Mouse (Mus musculus) hindbrain, postnatal 0 days (tissue): Measurements from ENCODE around the gene Sh2b1. TPM values are rescaled to one million over a fixed set of nuclear protein-coding genes. Genes with fewer than 3 reads are reported as not detected.

ENCODE experiments used
- ATAC-seq: fragments of 200-750 bp; cut with Nextera tagmentation; 2 replicates; pipeline ENCODE4 v1.8.0; 2017; ENCODE audit warnings: mild to moderate bottlenecking, moderate TSS enrichment, moderate library complexity
- DNase-seq: peaks from one replicate; pipeline ENCODE4 v3.0.0-alpha.2; 2015; ENCODE audit warnings: low spot score
- H3K27ac ChIP-seq: fragments of 300-500 bp; sonication (generic); 2 replicates; pipeline ENCODE4 v1.5.1; 2014; ENCODE audit warnings: mild to moderate bottlenecking
- H3K27me3 ChIP-seq: fragments of 300-500 bp; sonication (generic); 2 replicates; pipeline ENCODE4 v1.6.1; 2014; ENCODE audit warnings: low read length, mixed read lengths; ENCODE audit not compliant: insufficient read depth
- H3K36me3 ChIP-seq: fragments of 300-500 bp; sonication (generic); 2 replicates; pipeline ENCODE4 v1.6.1; 2014; ENCODE audit warnings: low read length, mixed read lengths; ENCODE audit not compliant: insufficient read depth
- H3K4me1 ChIP-seq: fragments of 300-500 bp; sonication (generic); 2 replicates; pipeline ENCODE4 v1.6.1; 2014; ENCODE audit warnings: antibody characterized with exemption, low read length, mixed read lengths; ENCODE audit not compliant: insufficient read depth
- H3K4me2 ChIP-seq: fragments of 300-500 bp; sonication (generic); 2 replicates; pipeline ENCODE4 v1.6.1; 2014; ENCODE audit warnings: low read depth, mild to moderate bottlenecking, low read length, moderate library complexity, mixed read lengths
- H3K4me3 ChIP-seq: fragments of 300-500 bp; sonication (generic); 2 replicates; pipeline ENCODE4 v1.5.1; 2014; ENCODE audit warnings: low read length
- H3K9ac ChIP-seq: fragments of 300-500 bp; sonication (generic); replicated peaks from 2 replicates; pipeline ENCODE4 v1.6.1; 2014; ENCODE audit warnings: mild to moderate bottlenecking, low read length, moderate library complexity, mixed read lengths
- H3K9me3 ChIP-seq: fragments of 300-500 bp; sonication (generic); 2 replicates; pipeline ENCODE4 v1.6.1; 2016; ENCODE audit warnings: low read length, mixed read lengths
- CTCF ChIP-seq: IDR thresholded peaks from 2 replicates; pipeline ENCODE4 v1.5.1; 2016; ENCODE audit warnings: antibody characterized with exemption, control low read depth, low read depth
- WGBS: fragments of 180-500 bp; shearing (Covaris S2); extraction: QIAGEN DNeasy Blood & Tissue Kit; methylation state at CpG from one replicate; pipeline ENCODE4 v1.1.7; 2014; 5-methylcytosine and 5-hydroxymethylcytosine counted together
- polyA plus RNA-seq: library from polyadenylated mRNA; unstranded; fragments of >200 nt; fragmentation: Nextera tagmentation; extraction: Ambion mirVana; gene quantifications from 2 replicates; pipeline ENCODE4 v1.2.1, GENCODE M21; 2015
- total RNA-seq: library from RNA; depleted of rRNA; stranded (reverse); fragments of >200 nt; gene quantifications from 2 replicates; pipeline ENCODE4 v1.2.3, GENCODE M21; 2014; rRNA removed

The Sh2b1 gene
- total RNA-seq (34.1 and 41.1 TPM in 2 replicates), polyA plus RNA-seq (50.4 and 54.5 TPM in 2 replicates)

DNA sequence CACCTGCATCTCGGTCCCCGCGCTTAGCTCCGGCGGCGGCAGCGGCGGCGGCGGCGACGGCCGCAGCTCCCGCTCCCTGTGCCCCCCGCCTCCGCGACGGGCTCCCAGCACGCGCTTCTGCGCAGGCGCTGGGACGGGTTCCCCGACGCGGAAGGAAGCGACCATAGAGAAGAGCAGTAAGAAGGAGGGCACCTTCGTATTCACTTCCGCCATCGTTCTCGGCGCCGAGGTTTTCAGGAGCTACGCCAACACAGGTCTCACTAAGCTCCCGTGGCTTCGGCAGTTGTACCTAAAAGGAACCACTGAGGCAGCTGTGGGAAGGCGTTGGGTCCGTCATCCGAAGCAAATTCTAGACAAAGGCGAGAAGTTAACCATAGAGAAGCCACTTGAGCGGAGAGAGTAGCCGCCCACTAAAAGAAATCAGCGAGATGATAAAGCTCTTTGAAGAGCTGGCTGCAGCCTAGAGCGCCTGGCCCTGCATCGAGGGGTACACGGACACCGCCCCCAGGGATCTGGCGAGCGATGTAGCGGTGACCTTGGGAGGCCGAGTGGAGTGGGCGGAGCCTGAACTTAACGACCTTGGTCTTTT lies at the start of gene Sh2b1:
Gene Sh2b1, minus strand, starts transcription at position 432 of the 589 bp plus-strand sequence.
- peak within 1 kb of the TSS; percentile 89 for H3K4me3 ChIP-seq
- H3K27me3 ChIP-seq: no peaks in the 10 kb centered on the region
- DNase-seq (peak; percentile 97), ATAC-seq (peak; percentile 96)
- peak within 1 kb of the TSS; percentile 95 for H3K4me2 ChIP-seq
- peak within 1 kb of the TSS; percentile 90 for H3K9ac ChIP-seq
- peak; percentile 51 for TF ChIP-seq CTCF
- peaks cover 8% of the 10 kb centered on the region for H3K4me1 ChIP-seq
- no peaks in the 10 kb centered on the region for H3K9me3 ChIP-seq
- under 1% methylated on average over 51 of the region's 53 CpGs for WGBS
- H3K27ac ChIP-seq: peak within 1 kb of the TSS; percentile 97
- peaks cover 15% of the 10 kb centered on the region for H3K36me3 ChIP-seq

DNA sequence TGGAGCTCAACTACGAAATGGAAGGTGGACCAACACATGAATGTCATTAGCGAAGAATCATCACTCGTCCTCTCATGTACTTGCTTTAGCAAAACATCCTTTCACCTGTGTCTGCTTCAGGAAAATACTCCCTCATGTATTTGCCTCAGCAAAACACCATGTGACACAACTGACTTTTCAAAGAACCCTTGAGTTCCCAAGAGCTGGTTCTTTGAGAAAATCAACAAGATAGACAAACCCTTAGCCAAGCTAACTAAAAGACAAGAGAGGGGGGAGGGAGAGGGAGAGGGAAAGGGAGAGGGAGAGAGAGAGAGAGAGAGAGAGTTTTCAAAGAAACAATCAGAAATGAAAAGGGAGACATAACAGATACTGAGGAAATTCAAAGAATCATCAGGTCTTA lies 48.1 kb upstream of the Sh2b1 start:
- DNase-seq (no peak), ATAC-seq (no peak)
- no peaks in the 10 kb centered on the region for H3K36me3 ChIP-seq
- no peaks in the 10 kb centered on the region for H3K4me1 ChIP-seq
- WGBS: 80% methylated on average over 3 of the region's 3 CpGs
- no peak overlapping the region for H3K4me3 ChIP-seq
- no peak overlapping the region for H3K9ac ChIP-seq
- H3K27me3 ChIP-seq: no peaks in the 10 kb centered on the region
- no peak overlapping the region for H3K27ac ChIP-seq
- no peaks in the 10 kb centered on the region for H3K9me3 ChIP-seq
- no peak for TF ChIP-seq CTCF
- no peak overlapping the region for H3K4me2 ChIP-seq

DNA sequence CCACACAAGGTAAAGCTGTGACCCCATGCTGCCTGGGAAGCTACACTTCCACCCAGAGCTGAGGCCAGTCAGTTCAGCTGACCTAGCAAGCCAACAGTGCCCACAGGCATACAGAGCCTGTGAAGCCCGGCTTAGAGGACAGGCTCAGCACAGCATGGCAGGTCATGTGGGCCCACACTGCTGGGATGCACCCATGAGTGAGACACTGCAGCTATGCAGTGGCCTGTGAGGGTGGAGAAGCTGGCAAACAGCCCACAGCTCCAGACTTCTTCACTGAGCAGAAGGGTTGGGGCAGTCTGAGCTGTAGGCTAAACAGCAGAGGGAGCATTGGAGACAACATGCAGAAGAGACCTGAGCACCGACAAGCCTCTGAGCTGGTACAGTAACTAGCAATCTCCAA lies 44.3 kb upstream of the Sh2b1 start:
- WGBS: 41% methylated on average over 2 of the region's 2 CpGs
- Histone ChIP-seq H3K27ac (no peak overlapping the region), H3K9ac (no peak overlapping the region), H3K27me3 (no peaks in the 10 kb centered on the region), H3K9me3 (no peaks in the 10 kb centered on the region), H3K4me1 (no peaks in the 10 kb centered on the region), H3K4me2 (no peak overlapping the region), H3K36me3 (no peaks in the 10 kb centered on the region), H3K4me3 (no peak overlapping the region)
- TF ChIP-seq CTCF: peak; percentile 21
- DNase-seq: peak; percentile 40
- ATAC-seq: no peak

DNA sequence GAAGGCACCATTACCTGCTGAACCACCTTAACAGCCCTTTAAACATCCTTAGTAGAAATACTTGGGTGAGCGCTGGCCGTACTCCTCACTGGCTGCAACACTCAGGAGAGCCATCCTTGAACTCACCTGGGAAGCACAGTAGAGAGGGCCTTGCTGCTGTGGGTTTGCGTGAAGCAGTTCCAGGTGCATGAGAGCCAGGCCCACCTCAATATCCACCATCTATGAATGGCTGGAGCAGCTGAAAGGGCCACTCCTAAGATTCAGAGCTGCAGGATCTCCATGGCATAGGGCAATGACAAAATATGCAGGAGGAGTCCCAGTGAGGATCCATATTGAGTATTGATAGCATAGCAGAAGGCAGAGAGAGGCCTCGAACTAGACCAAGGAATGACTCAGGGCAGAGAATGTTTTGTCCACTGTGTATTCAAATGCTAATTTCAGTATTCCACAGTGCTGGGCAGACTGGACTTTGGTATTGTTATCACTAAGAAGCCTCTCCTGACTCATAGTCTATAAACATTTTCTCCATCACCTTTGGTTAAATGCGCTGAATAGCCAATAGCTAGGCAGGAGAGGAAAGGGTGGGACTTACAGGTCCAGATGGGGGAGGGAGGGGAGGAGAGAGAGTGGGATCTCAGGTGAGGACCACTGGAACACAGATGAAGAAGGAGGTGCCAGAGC lies 43.2 kb upstream of the Sh2b1 start:
- Histone ChIP-seq H3K9ac (no peak overlapping the region), H3K27ac (no peak overlapping the region), H3K4me2 (no peak overlapping the region), H3K4me1 (no peaks in the 10 kb centered on the region), H3K36me3 (no peaks in the 10 kb centered on the region), H3K4me3 (no peak overlapping the region), H3K27me3 (no peaks in the 10 kb centered on the region), H3K9me3 (no peaks in the 10 kb centered on the region)
- DNase-seq: no peak
- no peak for ATAC-seq
- no peak for TF ChIP-seq CTCF
- WGBS: 83% methylated on average over 5 of the region's 5 CpGs

DNA sequence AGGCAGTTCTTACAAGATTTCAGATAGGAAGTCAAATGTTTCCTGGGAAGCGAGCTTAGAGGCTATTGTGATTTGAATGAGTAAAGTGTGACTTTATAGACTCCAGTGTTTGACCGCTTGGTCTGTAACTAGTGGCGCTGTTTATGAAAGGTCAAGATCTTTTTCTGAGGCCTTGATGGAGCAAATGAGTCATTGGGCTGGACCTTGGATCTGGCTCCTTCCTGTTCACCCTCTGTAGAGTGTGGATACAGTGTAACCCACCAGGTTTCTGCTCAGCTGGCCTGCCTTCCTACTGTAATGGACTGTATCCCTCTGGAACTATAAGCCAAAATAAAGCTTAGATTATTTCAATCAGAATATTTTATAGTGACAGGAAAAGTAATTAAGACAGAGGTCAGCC lies 36.1 kb upstream of the Sh2b1 start:
- Histone ChIP-seq H3K4me2 (no peak overlapping the region), H3K36me3 (no peaks in the 10 kb centered on the region), H3K4me3 (no peak overlapping the region), H3K27me3 (no peaks in the 10 kb centered on the region), H3K27ac (no peak overlapping the region), H3K9me3 (no peaks in the 10 kb centered on the region), H3K9ac (no peak overlapping the region), H3K4me1 (no peaks in the 10 kb centered on the region)
- 92% methylated on average over 3 of the region's 3 CpGs for WGBS
- DNase-seq: no peak
- no peak for TF ChIP-seq CTCF
- no peak for ATAC-seq

DNA sequence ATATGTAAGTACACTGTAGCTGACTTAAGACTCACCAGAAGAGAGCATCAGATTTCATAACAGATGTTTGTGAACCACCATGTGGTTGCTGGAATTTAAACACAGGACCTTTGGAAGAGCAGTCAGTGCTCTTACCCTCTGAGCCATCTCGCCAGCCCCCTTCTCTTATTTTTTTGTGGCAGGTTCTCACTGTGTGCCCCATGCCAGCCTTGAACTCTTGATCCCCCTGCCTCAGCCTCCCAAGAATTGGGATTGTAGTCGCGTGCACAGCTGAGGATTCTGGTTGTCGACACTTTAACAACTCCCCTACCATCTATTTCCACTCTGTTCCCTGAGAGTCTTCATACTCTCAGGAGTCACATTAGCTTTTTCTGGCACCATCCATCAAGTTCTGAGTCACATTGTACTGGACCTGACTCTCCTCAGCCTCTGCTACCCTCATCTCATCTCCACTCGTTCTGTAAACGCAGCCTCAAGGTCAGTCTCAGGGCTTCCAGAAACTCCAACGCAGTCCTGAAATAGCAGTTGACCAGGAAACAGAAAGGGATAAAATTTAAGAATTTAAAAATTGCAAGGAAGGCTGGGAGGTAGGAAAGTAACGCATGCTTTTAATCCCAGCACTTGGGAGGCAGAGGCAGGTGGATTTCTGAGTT lies 32.0 kb upstream of the Sh2b1 start:
- no peak overlapping the region for H3K9ac ChIP-seq
- no peak for DNase-seq
- ATAC-seq: no peak
- no peaks in the 10 kb centered on the region for H3K27me3 ChIP-seq
- H3K4me3 ChIP-seq: no peak overlapping the region
- H3K4me1 ChIP-seq: no peaks in the 10 kb centered on the region
- no peaks in the 10 kb centered on the region for H3K9me3 ChIP-seq
- no peak for TF ChIP-seq CTCF
- 83% methylated on average over 8 of the region's 8 CpGs for WGBS
- H3K36me3 ChIP-seq: no peaks in the 10 kb centered on the region
- H3K4me2 ChIP-seq: no peak overlapping the region
- H3K27ac ChIP-seq: no peak overlapping the region

DNA sequence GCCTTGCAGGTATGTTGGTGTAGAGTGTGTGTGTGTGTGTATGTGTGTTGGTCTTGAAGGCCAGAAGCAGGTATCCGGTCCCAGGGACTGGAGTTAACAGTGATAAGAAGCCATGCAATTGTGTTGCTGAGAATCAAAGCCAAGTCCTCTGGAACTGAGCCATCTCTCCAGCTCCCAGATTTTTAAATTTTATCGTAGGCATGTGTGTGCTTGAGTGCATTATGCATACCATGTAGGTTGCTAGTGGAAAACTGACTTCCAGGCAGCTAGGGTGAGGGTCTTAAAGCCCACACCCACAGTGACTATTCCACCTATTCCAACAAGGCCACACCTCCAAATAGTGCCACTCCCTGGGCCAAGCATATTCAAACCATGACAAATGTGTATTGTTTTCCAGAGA lies 29.7 kb upstream of the Sh2b1 start:
- Histone ChIP-seq H3K9me3 (no peaks in the 10 kb centered on the region), H3K4me2 (no peak overlapping the region), H3K9ac (no peak overlapping the region), H3K27me3 (no peaks in the 10 kb centered on the region), H3K4me3 (no peak overlapping the region), H3K27ac (no peak overlapping the region), H3K4me1 (no peaks in the 10 kb centered on the region), H3K36me3 (peaks cover 13% of the 10 kb centered on the region)
- 72% methylated on average over 2 of the region's 2 CpGs for WGBS
- no peak for ATAC-seq
- DNase-seq: no peak
- no peak for TF ChIP-seq CTCF
